Mouse (Mus musculus) ES-E14 (cell line): ENCODE results near the gene Dynll1. TPM values are rescaled to one million over a fixed set of nuclear protein-coding genes. Genes with fewer than 3 reads are reported as not detected.
A peak's percentile ranks its signal among the peaks of the same experiment; 100 is the strongest.

Source experiments
- DNase-seq: peaks from one replicate; pipeline ENCODE4 v3.0.0-alpha.2; 2013; ENCODE audit warnings: low read depth, low spot score
- H3K27ac ChIP-seq: 2 replicates; pipeline ENCODE4 v1.5.1; 2012; ENCODE audit warnings: low read depth, mild to moderate bottlenecking, low read length, moderate library complexity, mixed read lengths; ENCODE audit not compliant: poor library complexity, insufficient read depth, severe bottlenecking
- H3K36me3 ChIP-seq: 2 replicates; pipeline ENCODE4 v1.6.1; 2012; ENCODE audit warnings: mild to moderate bottlenecking, low read length, moderate library complexity, mixed read lengths; ENCODE audit not compliant: control insufficient read depth, poor library complexity, insufficient read depth, severe bottlenecking
- H3K4me1 ChIP-seq, 2 experiments: fragments of 150-350 bp in 1 of 2; sonication (generic) in 1 of 2; 2 replicates each; pipeline ENCODE4 v1.6.1; 2012; ENCODE audit warnings: low read length in 2 of 2, mild to moderate bottlenecking in 1 of 2, mixed read lengths in 1 of 2; ENCODE audit not compliant: control insufficient read depth in 2 of 2, insufficient read depth in 2 of 2, poor library complexity in 1 of 2
- H3K4me3 ChIP-seq, 2 experiments: fragments of 150-350 bp in 1 of 2; sonication (generic) in 1 of 2; 2 replicates each; pipeline ENCODE4 v1.5.1; 2012; ENCODE audit warnings: low read length in 2 of 2, low read depth in 1 of 2, mild to moderate bottlenecking in 1 of 2, mixed read lengths in 1 of 2; ENCODE audit not compliant: insufficient read depth in 1 of 2, poor library complexity in 1 of 2, severe bottlenecking in 1 of 2
- H3K9ac ChIP-seq: 2 replicates; pipeline ENCODE4 v1.6.1; 2012; ENCODE audit warnings: low read depth, mild to moderate bottlenecking, low read length, mixed read lengths; ENCODE audit not compliant: poor library complexity, insufficient read depth, severe bottlenecking
- H3K9me3 ChIP-seq: fragments of 150-350 bp; sonication (generic); 2 replicates; pipeline ENCODE4 v1.6.1; 2012; ENCODE audit warnings: low read depth, mild to moderate bottlenecking, low read length; ENCODE audit not compliant: control insufficient read depth, insufficient read depth
- CHD2 ChIP-seq: IDR thresholded peaks from 2 replicates; pipeline ENCODE4 v1.6.1; 2014; ENCODE audit warnings: mild to moderate bottlenecking, low read depth, low read length, inconsistent platforms
- HCFC1 ChIP-seq: IDR thresholded peaks from 2 replicates; pipeline ENCODE4 v1.6.1; 2012; ENCODE audit warnings: low read length, inconsistent platforms, borderline replicate concordance; ENCODE audit not compliant: insufficient read depth
- MAFK ChIP-seq: IDR thresholded peaks from 2 replicates; pipeline ENCODE4 v1.6.1; 2014; ENCODE audit warnings: mild to moderate bottlenecking, low read depth, low read length, inconsistent platforms; ENCODE audit not compliant: insufficient read depth
- ZC3H11A ChIP-seq: IDR thresholded peaks from 2 replicates; pipeline ENCODE4 v1.6.1; 2012; ENCODE audit warnings: low read depth, mild to moderate bottlenecking, inconsistent platforms, low read length, borderline replicate concordance
- ZNF384 ChIP-seq: IDR thresholded peaks from 2 replicates; pipeline ENCODE4 v1.6.1; 2012; ENCODE audit warnings: low read depth, low read length, inconsistent platforms
- in situ Hi-C, 2 experiments: fragments of 600-800 bp; cut with MboI; formaldehyde crosslinking; loops; one replicate each; pipeline ENCODE4 v1.15.1; 2025; ENCODE audit warnings: low sequenced_read_pairs in 2 of 2, inconsistent platforms in 1 of 2; ENCODE audit not compliant: unreplicated experiment in 2 of 2
- total RNA-seq: library from RNA; depleted of rRNA; stranded (reverse); fragments of 300-350 nt; gene quantifications from 2 replicates; pipeline ENCODE4 v1.2.3, GENCODE M21; 2012

Dynll1 gene
- total RNA-seq, 1 experiment, result 753 TPM

DNA sequence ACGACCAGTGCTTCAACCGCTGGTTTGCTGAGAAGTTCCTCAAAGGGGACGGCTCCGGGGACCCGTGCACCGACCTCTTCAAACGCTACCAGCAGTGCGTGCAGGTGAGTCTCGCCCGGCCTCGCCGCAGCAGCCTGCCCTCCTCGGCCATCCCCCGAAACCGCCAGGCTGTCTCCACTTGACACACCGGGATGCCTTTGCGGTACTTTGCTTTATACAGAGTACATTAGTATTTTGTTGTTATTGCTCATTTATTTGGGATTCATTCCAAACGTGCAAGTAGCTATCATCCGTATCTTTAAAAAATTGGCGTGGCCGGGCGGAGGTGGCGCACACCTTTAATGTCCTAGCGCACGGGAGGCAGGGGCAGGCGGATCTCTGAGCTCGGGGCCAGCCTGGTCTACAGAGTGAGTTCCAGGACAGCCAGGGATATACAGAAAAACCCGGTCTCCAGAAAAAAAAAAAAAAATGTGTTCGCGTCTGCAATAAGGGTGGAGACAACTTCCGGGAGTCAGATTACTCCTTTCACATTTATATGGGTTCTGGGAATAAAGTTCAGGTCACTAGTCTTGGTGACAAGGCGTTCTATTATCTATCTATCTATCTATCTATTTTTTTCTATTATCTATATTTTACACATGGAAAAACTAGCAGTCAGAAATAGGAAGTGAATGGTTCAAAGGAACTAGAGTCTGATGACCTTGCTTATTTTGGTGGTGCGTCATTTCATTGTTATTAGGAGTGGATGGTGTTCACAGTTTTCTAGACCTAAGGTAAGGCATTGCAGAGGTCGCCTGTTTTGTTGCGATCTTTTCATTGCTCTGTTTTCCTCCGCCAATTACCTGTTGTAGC lies 40.7 kb upstream of the Dynll1 start:
- Histone ChIP-seq H3K27ac (no peak overlapping the region), H3K36me3 (peaks cover 30% of the 10 kb centered on the region), H3K9ac (peak overlapping the region; percentile 78), H3K4me3 (peak overlapping the region; percentile 76 to 95), H3K9me3 (no peaks in the 10 kb centered on the region), H3K4me1 (peaks cover 2% of the 10 kb centered on the region in 2 experiments; a peak in 2 of 4 replicates)
- in situ Hi-C loops, result no loop called here
- TF ChIP-seq MAFK, result 0 out of 2 replicates have a peak, but pooled peaks have one; percentile 1
- TF ChIP-seq HCFC1, result no peak; the same call in 1 of the 2 replicates
- TF ChIP-seq ZNF384, result peak; percentile 40; the same call in 1 of the 2 replicates
- no peak for TF ChIP-seq ZC3H11A
- TF ChIP-seq CHD2, result no peak
- no peak for DNase-seq

DNA sequence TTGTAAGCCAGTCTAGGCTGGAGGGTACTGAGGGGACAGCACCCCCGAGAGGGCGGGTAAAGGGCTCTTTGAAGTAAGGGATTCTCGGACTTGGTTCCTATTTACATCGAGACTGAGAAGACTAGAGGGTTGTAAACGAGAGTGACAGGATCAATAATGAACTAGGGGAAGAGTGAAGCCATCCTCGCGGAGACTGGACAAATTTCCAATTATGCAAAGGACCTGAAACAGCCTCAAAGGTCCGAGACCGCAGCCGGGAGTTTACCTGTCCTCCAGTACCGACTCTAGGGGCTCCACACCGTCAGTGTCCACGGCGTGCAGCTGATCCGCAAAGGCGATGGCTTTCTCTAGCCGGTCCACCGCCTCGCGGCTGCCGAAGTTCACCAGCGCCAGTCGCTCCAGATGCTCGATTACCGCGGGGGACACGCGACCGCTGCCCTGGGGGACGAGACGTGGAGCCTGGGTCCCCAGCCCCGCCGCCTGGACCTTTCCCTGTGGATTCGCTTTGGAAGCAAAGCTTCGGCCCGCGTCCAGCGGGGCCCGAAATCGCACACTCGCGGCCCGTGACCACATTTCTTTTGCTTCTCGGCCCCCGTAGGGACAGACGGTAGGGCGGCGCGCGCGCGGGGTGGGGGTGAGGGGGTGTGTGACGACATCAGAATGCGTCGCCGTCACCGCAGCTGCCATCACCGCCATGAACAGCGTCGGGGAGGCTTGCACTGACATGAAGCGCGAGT lies 39.9 kb upstream of the Dynll1 start, which contains the start of the genes Gatc and Triap1:
Gene Gatc (minus strand): TSS at position 602 of the 737 bp plus-strand sequence.
Gene Triap1 (plus strand): TSS at position 649 of the 737 bp plus-strand sequence.
- in situ Hi-C loops, result no loop called here
- peak; percentile 79; the same call in 1 of the 2 replicates for TF ChIP-seq HCFC1
- TF ChIP-seq CHD2, result no peak
- 0 out of 2 replicates have a peak, but pooled peaks have one; percentile 3 for TF ChIP-seq MAFK
- TF ChIP-seq ZNF384, result no peak
- TF ChIP-seq ZC3H11A, result no peak
- DNase-seq, result no peak
- H3K4me3 ChIP-seq, result peak within 1 kb of the TSS; percentile 76 to 95
- no peak within 1 kb of the TSS for H3K27ac ChIP-seq
- peaks cover 27% of the 10 kb centered on the region for H3K36me3 ChIP-seq
- H3K9me3 ChIP-seq, result no peaks in the 10 kb centered on the region
- H3K4me1 ChIP-seq, result peaks cover 2% of the 10 kb centered on the region in 2 experiments; a peak in 2 of 4 replicates
- H3K9ac ChIP-seq, result peak within 1 kb of the TSS; percentile 78

DNA sequence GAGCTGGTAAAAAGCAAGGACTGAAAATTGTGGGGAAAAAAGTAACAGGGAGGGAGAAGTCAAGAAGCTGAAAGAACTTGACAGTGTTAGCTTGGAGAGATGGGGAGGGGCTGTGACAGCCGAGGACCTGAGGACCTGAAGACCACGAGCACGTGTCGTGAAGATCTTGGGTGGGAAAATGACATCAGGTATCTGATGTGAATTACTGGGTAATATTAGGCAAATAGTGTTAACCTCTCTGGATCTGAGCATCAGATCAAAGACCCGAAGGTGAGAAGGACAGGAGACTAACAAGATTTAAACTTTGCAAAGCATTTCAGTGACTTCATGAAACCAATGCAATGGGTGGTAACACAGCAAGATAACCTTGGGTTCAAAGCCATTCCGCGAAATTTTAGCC lies 39.2 kb upstream of the Dynll1 start:
- H3K27ac ChIP-seq, result no peak overlapping the region
- peaks cover 25% of the 10 kb centered on the region for H3K36me3 ChIP-seq
- H3K4me3 ChIP-seq, result peak overlapping the region in 1 of 2 experiments; percentile 95; a peak in 1 of 4 replicates
- in situ Hi-C loops, result no loop called here
- no peak for TF ChIP-seq HCFC1
- no peak for TF ChIP-seq ZC3H11A
- TF ChIP-seq MAFK, result no peak
- no peak for TF ChIP-seq CHD2
- TF ChIP-seq ZNF384, result no peak
- H3K9me3 ChIP-seq, result no peaks in the 10 kb centered on the region
- peaks cover 2% of the 10 kb centered on the region in 2 experiments; a peak in 2 of 4 replicates for H3K4me1 ChIP-seq
- H3K9ac ChIP-seq, result no peak overlapping the region
- no peak for DNase-seq

DNA sequence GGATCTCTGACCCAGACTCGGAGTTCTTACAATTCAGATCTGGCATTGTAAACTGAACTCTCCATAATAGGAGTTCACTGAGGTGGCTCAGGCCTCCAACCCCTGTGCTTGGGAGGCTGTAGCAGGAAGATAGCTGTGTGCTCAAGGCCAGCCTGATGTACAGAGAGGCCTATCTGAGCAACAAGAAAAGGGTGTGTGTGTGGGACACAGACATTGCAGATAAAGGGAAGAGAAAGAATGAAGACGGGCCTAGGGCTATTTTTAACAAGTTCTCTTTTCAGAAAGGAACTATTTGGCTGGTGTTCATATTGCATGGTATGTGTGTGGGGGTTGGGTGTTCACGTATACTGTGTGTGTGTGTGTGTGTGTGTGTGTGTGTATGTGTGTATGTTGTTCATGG lies 32.8 kb upstream of the Dynll1 start:
- TF ChIP-seq MAFK, result no peak
- TF ChIP-seq HCFC1, result no peak
- no peak for TF ChIP-seq ZNF384
- TF ChIP-seq ZC3H11A, result no peak
- no peak for TF ChIP-seq CHD2
- in situ Hi-C loops, result no loop called here

More for the DNA sequence above, 32.8 kb upstream of the Dynll1 start:
- H3K36me3 ChIP-seq, result peaks cover 31% of the 10 kb centered on the region
- no peak for DNase-seq
- H3K4me1 ChIP-seq, result peaks cover 0 to under 1% of the 10 kb centered on the region in 2 experiments; a peak in 3 of 4 replicates
- H3K4me3 ChIP-seq, result no peak overlapping the region
- H3K9me3 ChIP-seq, result no peaks in the 10 kb centered on the region
- no peak overlapping the region for H3K27ac ChIP-seq
- no peak overlapping the region for H3K9ac ChIP-seq
